Mouse (Mus musculus): ENCODE measurements around the gene Mageb18. TPM values are rescaled to one million over a fixed set of nuclear protein-coding genes. Genes with fewer than 3 reads are reported as not detected.

Mageb18 gene
- not detected for polyA plus RNA-seq (2014; fragmentation: Illumina TruSeq; extraction: RNeasy Lipid Tissue Mini Kit (QIAGEN cat#74804); ENCODE audit: low read depth, low replicate concordance)

GRCm38 (mm10) chrX:92599472-92599871 lies at the start of gene Mageb18:
Gene Mageb18 (minus strand): TSS chrX:92599572.

DNA sequence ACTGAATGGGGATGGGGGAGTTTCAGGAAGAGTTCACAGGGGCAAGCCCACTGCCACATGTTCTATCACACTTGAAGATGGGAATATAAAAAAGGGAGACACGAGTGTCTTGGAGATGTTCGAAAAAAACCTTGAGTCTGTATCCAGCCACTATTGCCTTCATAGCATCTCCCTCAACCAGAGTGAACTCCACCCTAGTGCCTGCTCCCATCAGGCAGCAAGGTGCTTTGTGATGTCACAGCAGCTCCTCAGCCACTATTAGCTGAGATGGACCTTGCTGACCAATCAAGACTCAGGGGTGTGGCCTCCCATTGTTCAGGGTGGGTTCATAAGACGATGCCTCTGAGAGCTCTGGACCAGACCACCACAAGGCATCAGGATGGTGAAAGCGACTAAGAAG lies 109.7 kb downstream of the Mageb18 start, which contains the start of gene Gm5941:
Gene Gm5941 (plus strand): TSS at position 301 of the 400 bp plus-strand sequence.

Other genes with a start within 250 kb of the Mageb18 start
- not detected for gene Gm5941, start 109.6 kb downstream of the Mageb18 start, polyA plus RNA-seq (2014; fragmentation: Illumina TruSeq; extraction: RNeasy Lipid Tissue Mini Kit (QIAGEN cat#74804); ENCODE audit: low read depth, low replicate concordance)

All from kidney, adult 10 weeks (tissue).